Mouse (Mus musculus) kidney, embryonic 15.5 days (tissue): ENCODE data around the gene Anxa9. TPM values are rescaled to one million over a fixed set of nuclear protein-coding genes. Genes with fewer than 3 reads are reported as not detected.
A peak's percentile ranks its signal among the peaks of the same experiment; 100 is the strongest.
"Not testable (repeated sequence)": the region's sequence is repeated elsewhere in the genome, so short reads cannot be mapped to it uniquely, and the experiment has no call there.

Source experiments
- ATAC-seq: fragments of 200-750 bp; cut with Nextera tagmentation; replicated peaks from 2 replicates; pipeline ENCODE4 v1.8.0; 2017; ENCODE audit warnings: moderate TSS enrichment; ENCODE audit not compliant: low FRiP score
- H3K27ac ChIP-seq: fragments of 300-500 bp; sonication (generic); 2 replicates; pipeline ENCODE4 v1.5.1; 2015; ENCODE audit warnings: mild to moderate bottlenecking, inconsistent platforms
- H3K27me3 ChIP-seq: fragments of 300-500 bp; sonication (generic); 2 replicates; pipeline ENCODE4 v1.6.1; 2015; ENCODE audit warnings: inconsistent platforms
- H3K36me3 ChIP-seq: fragments of 300-500 bp; sonication (generic); 2 replicates; pipeline ENCODE4 v1.6.1; 2015; ENCODE audit warnings: inconsistent platforms
- H3K4me1 ChIP-seq: fragments of 300-500 bp; sonication (generic); 2 replicates; pipeline ENCODE4 v1.6.1; 2015; ENCODE audit warnings: inconsistent platforms
- H3K4me2 ChIP-seq: fragments of 300-500 bp; sonication (generic); 2 replicates; pipeline ENCODE4 v1.6.1; 2015; ENCODE audit warnings: moderate library complexity, mild to moderate bottlenecking, inconsistent platforms
- H3K4me3 ChIP-seq: fragments of 300-500 bp; sonication (generic); replicated peaks from 2 replicates; pipeline ENCODE4 v1.5.1; 2015; ENCODE audit warnings: mild to moderate bottlenecking, inconsistent platforms
- H3K9ac ChIP-seq: fragments of 300-500 bp; sonication (generic); 2 replicates; pipeline ENCODE4 v1.6.1; 2015; ENCODE audit warnings: mild to moderate bottlenecking, inconsistent platforms
- H3K9me3 ChIP-seq: fragments of 300-500 bp; sonication (generic); replicated peaks from 2 replicates; pipeline ENCODE4 v1.6.1; 2016; ENCODE audit warnings: inconsistent platforms
- WGBS: fragments of 180-500 bp; shearing (Covaris S2); methylation state at CpG from one replicate; pipeline ENCODE4 v1.1.7; 2015; ENCODE audit warnings: mixed read lengths; 5-methylcytosine and 5-hydroxymethylcytosine counted together
- polyA plus RNA-seq: library from polyadenylated mRNA; unstranded; fragments of >200 nt; fragmentation: Nextera tagmentation; extraction: Ambion mirVana; gene quantifications from 2 replicates; pipeline ENCODE4 v1.2.1, GENCODE M21; 2015

The Anxa9 gene
- 6.2 and 6.5 TPM in 2 replicates for polyA plus RNA-seq

DNA sequence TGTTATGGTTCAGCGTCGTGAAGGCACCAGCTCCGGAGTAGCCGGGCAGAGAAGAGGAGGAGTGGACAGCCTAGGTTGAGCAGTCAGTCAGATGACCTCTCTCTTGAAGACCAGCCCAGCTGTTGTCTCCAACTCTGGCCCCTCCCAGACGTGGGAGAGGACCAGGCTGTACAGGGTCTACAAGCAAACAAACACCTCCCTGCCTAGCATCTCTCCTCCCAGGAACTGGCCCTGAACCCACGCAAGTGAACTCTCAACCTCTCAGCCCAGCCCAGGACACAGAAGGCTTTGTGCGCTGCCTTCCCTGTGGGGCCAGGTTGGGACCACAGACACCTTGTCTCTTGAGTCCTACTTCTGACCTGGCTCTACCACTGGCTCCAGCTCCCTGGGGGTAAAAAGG, at the start of gene Anxa9:
Anxa9 (minus strand) TSS at position 77 of the 400 bp plus-strand sequence.
- H3K27ac ChIP-seq, result peak within 1 kb of the TSS; percentile 84
- H3K9ac ChIP-seq, result no peak within 1 kb of the TSS
- peak within 1 kb of the TSS; percentile 2; the same call in 1 of the 2 replicates for H3K4me3 ChIP-seq
- H3K27me3 ChIP-seq, result no peaks in the 10 kb centered on the region
- H3K36me3 ChIP-seq, result no peaks in the 10 kb centered on the region
- peak; percentile 73 for ATAC-seq
- peaks cover 9% of the 10 kb centered on the region for H3K4me1 ChIP-seq
- no peaks in the 10 kb centered on the region for H3K9me3 ChIP-seq
- WGBS, result 55% methylated on average over 7 of the region's 7 CpGs
- peak within 1 kb of the TSS; percentile 16; the same call in 1 of the 2 replicates for H3K4me2 ChIP-seq

DNA sequence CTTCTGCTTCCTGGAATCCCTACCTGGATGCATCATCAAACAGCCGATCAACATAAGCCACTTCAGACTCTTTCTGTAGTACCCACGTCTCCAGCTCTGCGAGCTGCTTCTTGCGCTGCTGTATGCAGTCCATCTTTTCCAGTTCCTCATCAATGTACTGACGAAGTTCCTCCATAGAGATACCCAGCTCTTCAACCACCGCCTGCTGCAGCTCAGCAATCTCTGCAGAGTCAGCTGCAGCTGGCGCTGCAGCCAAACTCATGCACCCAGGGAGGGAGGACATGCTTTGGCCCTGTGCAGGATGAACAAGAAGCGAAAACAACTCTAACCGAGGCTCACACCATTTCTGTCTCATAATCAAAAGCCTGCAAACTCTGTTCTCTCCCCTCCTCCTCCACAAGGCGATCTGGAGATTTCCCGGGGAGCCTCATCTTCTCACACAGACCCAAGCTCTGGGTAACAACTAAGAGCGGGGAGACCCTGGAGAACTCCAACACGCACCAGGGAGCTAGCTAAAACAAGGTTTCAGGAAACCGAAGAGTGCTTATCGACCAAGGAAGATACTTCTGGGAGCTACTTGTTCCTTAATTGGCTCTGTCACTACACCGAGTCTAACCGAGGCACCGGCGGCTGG, 49.1 kb upstream of the Anxa9 start:
- H3K9ac ChIP-seq, ATAC-seq, H3K27me3 ChIP-seq: not testable (repeated sequence)

DNA sequence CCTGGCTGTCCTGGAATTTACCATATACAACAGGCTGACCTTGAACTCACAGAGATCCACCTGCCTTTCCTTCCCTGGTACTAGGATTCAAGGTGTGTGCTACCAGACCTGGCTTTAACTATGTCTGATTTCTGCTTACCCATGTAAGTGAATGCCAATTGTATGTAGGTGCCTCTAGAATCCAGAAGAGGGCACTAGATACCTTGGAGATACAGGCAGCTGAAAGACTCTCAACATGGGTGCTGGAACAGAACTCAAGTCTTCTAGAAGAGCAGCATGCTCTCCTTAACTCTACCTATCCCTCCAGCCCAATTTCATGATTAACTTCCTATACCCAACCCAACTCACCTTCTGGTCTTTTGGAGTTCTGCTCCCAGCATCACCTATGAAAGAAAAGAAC, 42.5 kb upstream of the Anxa9 start:
- H3K9ac ChIP-seq, result no peak overlapping the region
- no peak overlapping the region for H3K4me2 ChIP-seq
- H3K4me3 ChIP-seq, result no peak overlapping the region
- peaks cover 91% of the 10 kb centered on the region for H3K36me3 ChIP-seq
- H3K27ac ChIP-seq, result no peak overlapping the region
- no peaks in the 10 kb centered on the region for H3K4me1 ChIP-seq
- no peaks in the 10 kb centered on the region for H3K27me3 ChIP-seq
- H3K9me3 ChIP-seq, result peaks cover 4% of the 10 kb centered on the region; the same call in 1 of the 2 replicates
- ATAC-seq, result no peak

More for the DNA sequence above, 49.1 kb upstream of the Anxa9 start:
- H3K27ac ChIP-seq, H3K4me1 ChIP-seq, H3K9me3 ChIP-seq: not testable (repeated sequence)
- H3K4me2 ChIP-seq, result peak overlapping the region; percentile 50
- WGBS, result 28% methylated on average over 11 of the region's 19 CpGs
- H3K36me3 ChIP-seq, result peaks cover 28% of the 10 kb centered on the region
- peak overlapping the region; percentile 52 for H3K4me3 ChIP-seq

DNA sequence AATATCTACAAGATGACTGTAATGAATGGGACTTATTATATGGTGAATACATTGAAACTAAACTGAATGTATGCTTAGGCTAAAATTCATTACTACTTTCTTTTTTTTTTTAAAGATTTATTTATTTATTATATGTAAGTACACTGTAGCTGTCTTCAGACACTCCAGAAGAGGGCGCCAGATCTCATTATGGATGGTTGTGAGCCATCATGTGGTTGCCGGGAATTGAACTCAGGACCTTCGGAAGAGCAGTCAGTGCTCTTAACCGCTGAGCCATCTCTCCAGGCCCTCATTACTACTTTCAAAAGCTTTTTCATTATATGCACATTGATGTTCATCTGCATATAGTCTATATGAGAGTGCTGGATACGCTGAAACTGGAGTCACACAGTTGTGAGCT, 41.4 kb upstream of the Anxa9 start:
- 91% methylated on average over 5 of the region's 5 CpGs for WGBS
- not testable (repeated sequence) for H3K27me3 ChIP-seq, H3K4me1 ChIP-seq, H3K9ac ChIP-seq, H3K4me2 ChIP-seq, H3K27ac ChIP-seq, ATAC-seq, H3K4me3 ChIP-seq, H3K9me3 ChIP-seq
- peaks cover 92% of the 10 kb centered on the region for H3K36me3 ChIP-seq

DNA sequence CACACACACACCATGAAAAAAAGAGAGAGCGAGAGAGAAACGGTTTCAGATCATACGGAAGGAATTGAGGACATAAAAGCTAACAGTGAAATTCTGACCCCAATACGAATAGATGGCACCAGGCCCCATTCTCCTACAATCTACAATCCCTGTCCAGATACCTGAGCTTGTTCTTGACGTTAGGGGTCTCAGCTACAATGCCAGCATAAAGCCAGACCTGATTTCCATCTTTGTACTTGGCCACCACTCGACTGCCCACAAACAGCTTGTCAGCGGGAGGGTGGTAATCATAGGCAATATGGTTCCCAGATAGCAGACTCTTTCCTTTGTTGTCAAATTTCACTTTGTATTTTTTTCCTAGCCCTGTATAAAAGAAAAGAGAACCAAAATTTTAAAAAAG, 39.5 kb upstream of the Anxa9 start:
- peaks cover 4% of the 10 kb centered on the region; the same call in 1 of the 2 replicates for H3K9me3 ChIP-seq
- H3K27ac ChIP-seq, result no peak overlapping the region
- H3K9ac ChIP-seq, result no peak overlapping the region
- WGBS, result 95% methylated on average over 7 of the region's 7 CpGs
- no peak for ATAC-seq
- peaks cover 92% of the 10 kb centered on the region for H3K36me3 ChIP-seq
- H3K4me3 ChIP-seq, result no peak overlapping the region
- no peaks in the 10 kb centered on the region for H3K27me3 ChIP-seq
- no peak overlapping the region for H3K4me2 ChIP-seq
- no peaks in the 10 kb centered on the region for H3K4me1 ChIP-seq

DNA sequence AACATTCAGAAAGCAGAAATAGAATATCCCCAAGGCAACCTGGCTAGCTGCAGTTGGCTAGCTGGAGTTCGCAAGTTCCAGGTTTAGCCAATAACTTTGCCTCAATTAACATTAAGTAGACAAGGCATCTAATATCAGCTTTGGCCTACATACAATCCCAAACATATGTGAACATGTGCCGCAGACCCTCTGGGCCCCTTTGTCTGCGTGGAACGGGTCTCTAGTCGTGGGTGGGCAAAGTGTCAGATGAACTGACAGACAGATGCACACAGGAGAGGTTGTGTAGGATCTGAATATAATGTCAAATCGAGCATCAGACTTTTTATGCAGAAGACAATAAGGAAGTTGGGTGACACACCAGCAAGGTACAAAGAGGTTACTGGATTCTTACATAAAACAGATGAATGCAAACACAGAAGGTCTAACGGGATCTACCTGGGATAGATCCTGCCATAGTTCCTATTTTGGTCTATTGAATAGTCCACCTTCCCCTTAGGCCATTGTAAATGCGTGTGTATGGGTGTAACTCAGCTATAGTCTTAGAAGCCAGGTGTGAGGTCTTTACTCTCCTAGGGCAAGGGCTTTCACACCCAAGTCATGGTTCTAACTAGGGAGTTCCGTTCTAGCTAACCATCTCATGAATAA, 36.5 kb upstream of the Anxa9 start:
- not testable (repeated sequence) for H3K9me3 ChIP-seq, H3K27ac ChIP-seq, H3K4me3 ChIP-seq, ATAC-seq, H3K27me3 ChIP-seq, H3K4me2 ChIP-seq, H3K9ac ChIP-seq, H3K4me1 ChIP-seq
- WGBS, result 95% methylated on average over 9 of the region's 9 CpGs
- H3K36me3 ChIP-seq, result peaks cover 94% of the 10 kb centered on the region

DNA sequence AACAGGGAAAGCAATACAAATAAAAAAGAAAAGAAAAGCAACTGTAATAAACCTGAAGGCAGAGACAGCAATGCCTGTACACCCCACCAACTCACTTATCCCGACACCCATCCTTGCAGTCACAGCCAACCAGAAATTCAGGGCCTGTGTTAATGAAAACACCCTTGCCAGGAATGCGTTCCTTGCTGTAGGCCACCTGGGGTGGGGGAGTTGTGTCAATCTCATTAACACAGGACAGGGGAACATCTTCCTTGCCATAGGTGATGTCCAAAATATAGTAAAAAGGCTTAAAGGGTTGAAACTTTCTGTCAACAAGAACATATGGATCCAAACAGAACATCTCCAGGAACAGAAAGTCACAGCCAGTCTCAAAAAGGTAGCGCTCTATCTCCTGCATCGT, 31.3 kb upstream of the Anxa9 start:
- 94% methylated on average over 4 of the region's 4 CpGs for WGBS
- H3K9me3 ChIP-seq, result no peaks in the 10 kb centered on the region
- no peak overlapping the region for H3K9ac ChIP-seq

DNA sequence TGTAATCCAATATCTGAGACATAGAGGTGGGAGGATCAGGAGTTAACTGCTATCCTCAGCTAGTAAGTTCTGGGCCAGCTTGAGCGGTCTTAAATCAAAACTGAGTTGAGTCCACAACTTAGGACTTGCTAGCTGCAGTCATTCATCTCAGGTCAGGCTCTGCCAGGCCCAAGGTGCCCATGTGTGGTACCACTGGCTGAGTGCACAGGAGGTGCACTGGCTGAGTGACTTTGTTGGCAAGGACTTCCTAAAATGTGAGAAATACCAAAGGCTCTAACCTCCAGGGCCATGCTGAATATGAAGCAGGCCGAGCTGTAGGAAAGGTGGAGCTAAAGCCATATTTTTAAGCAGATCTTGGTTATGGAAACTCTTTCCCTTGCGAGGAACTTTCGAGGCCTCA, 30.4 kb upstream of the Anxa9 start:
- Histone ChIP-seq H3K9ac (no peak overlapping the region), H3K4me2 (no peak overlapping the region), H3K4me3 (no peak overlapping the region), H3K4me1 (no peaks in the 10 kb centered on the region), H3K36me3 (peaks cover 99% of the 10 kb centered on the region), H3K9me3 (no peaks in the 10 kb centered on the region), H3K27ac (no peak overlapping the region), H3K27me3 (no peaks in the 10 kb centered on the region)
- ATAC-seq, result no peak
- 91% methylated on average over 4 of the region's 4 CpGs for WGBS

More for the DNA sequence above, 31.3 kb upstream of the Anxa9 start:
- Histone ChIP-seq H3K4me3 (no peak overlapping the region), H3K27ac (no peak overlapping the region), H3K36me3 (peaks cover 99% of the 10 kb centered on the region), H3K27me3 (no peaks in the 10 kb centered on the region), H3K4me1 (no peaks in the 10 kb centered on the region), H3K4me2 (no peak overlapping the region)
- ATAC-seq, result no peak

DNA sequence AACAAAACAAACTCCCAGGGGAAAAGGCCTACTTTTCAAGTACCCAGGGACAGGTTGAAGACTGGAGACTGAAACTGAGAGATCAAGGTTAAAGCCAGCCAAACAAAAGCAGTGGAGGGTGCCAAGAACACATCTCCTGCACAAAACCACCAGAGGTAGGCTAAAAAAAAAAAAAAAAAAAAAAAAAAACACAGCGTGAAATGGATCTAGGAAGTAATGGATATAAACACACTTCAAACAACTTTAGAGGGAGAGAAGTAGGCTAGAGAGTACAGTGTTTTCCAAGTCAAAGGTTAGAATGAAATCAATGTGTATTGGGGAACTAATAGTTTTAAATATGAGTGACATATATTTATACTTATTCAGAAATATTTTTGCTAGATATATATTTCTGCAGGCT, 24.6 kb upstream of the Anxa9 start:
- Histone ChIP-seq H3K4me3 (no peak overlapping the region), H3K4me2 (no peak overlapping the region), H3K9me3 (no peaks in the 10 kb centered on the region), H3K36me3 (peaks cover 94% of the 10 kb centered on the region), H3K27ac (no peak overlapping the region), H3K4me1 (no peaks in the 10 kb centered on the region), H3K9ac (no peak overlapping the region), H3K27me3 (no peaks in the 10 kb centered on the region)
- ATAC-seq, result no peak
- WGBS, result 100% methylated on average over 1 of the region's 1 CpGs

DNA sequence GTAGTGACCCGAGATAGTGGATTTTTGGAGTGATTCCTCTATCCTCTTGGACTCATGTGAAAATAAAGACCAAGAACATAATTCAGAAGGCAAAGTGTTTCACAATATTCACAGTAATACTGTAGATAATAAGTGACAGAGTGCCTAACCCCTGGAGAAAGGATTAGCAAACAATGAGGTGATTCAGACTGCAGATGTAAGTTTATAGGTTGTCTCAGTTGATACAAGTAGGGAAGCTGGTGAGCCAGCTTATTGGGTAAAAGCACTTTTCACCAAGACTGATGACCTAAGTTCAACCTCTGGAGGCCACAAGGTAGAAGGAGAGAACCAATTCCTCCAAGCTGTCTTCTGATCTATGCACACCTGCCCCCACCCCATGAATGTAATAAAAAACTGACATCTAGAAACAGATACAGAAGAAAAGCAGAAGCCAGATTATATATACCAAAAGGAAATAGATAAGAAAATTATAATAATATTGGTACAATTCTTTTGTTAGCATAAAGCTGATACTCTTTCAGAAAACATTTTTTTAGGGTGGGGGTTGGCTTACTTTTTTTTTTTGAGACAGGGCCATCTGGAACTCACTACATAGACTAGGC, 21.9 kb upstream of the Anxa9 start:
- H3K4me3 ChIP-seq, result no peak overlapping the region
- H3K4me2 ChIP-seq, result no peak overlapping the region
- no peak for ATAC-seq
- H3K27me3 ChIP-seq, result no peaks in the 10 kb centered on the region
- H3K27ac ChIP-seq, result no peak overlapping the region
- WGBS, result 82% methylated on average over 1 of the region's 1 CpGs
- H3K9ac ChIP-seq, result no peak overlapping the region
- H3K36me3 ChIP-seq, result peaks cover 95% of the 10 kb centered on the region
- H3K4me1 ChIP-seq, result no peaks in the 10 kb centered on the region
- no peaks in the 10 kb centered on the region for H3K9me3 ChIP-seq

DNA sequence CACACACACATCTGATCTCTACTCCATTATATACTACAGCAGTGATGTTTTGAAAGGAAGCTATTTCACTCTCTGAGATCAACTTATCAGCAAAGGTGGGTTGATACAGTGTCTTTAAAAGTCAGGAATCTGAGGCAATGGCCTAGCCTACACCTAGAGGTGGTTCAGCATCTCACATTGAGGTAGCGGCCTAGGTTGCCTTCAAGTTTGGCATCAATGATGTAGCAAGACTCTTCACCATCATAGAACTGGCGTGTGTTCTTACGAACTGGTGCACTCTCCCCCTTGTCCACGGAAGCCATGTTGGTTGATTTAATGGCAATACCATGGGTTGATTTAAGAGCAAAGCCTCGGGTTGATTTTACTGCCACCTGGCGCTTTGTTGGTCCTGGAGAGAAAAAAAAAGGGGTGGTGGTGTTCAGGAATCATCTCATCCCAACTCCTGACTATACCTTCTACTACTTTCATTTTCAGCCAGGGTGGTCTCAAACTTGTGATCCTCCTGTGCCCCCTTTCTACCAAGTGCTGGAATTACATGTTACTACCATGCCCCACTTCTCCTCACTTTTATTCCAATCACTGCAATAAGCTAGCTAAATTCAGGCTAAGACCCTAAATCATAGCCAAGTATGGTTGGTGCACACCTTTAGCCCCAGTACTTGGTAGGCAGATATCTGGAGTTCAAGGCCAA, 17.6 kb upstream of the Anxa9 start:
- no peaks in the 10 kb centered on the region for H3K9me3 ChIP-seq
- WGBS, result 89% methylated on average over 6 of the region's 6 CpGs
- no peaks in the 10 kb centered on the region for H3K27me3 ChIP-seq

DNA sequence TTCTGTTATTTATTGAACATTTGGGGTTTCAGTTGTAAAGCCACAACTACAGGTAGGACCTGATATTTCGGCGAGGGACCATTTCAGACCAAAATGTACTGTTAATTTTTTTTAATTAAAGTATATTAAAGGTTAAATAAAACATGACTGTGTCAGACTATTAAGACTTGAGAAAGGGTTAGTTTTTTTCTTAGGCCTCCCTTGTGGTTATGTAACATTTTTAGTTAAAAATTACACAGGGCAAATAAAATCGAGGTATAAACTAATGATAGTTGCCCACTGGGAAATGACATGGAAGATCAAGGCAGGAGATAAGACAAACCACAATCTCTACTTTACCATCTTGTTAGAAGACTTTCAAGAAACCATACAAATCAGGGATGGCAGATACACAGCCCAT, 16.5 kb upstream of the Anxa9 start:
- 91% methylated on average over 3 of the region's 3 CpGs for WGBS
- no peak overlapping the region for H3K27ac ChIP-seq
- H3K9ac ChIP-seq, result no peak overlapping the region
- peaks cover 9% of the 10 kb centered on the region for H3K4me1 ChIP-seq
- no peaks in the 10 kb centered on the region for H3K27me3 ChIP-seq
- no peak overlapping the region for H3K4me2 ChIP-seq
- no peaks in the 10 kb centered on the region for H3K9me3 ChIP-seq
- no peak for ATAC-seq
- H3K4me3 ChIP-seq, result no peak overlapping the region
- peaks cover 88% of the 10 kb centered on the region for H3K36me3 ChIP-seq

More for the DNA sequence above, 17.6 kb upstream of the Anxa9 start:
- H3K36me3 ChIP-seq, result peaks cover 100% of the 10 kb centered on the region
- ATAC-seq, result no peak; the same call in 1 of the 2 replicates
- no peaks in the 10 kb centered on the region for H3K4me1 ChIP-seq
- H3K9ac ChIP-seq, result no peak overlapping the region
- no peak overlapping the region for H3K4me3 ChIP-seq
- H3K4me2 ChIP-seq, result no peak overlapping the region
- no peak overlapping the region for H3K27ac ChIP-seq
